Mouse (Mus musculus): ENCODE results near the gene Atp2b1. TPM values are rescaled to one million over a fixed set of nuclear protein-coding genes. Genes with fewer than 3 reads are reported as not detected.
"Not testable (repeated sequence)": the region's sequence is repeated elsewhere in the genome, so short reads cannot be mapped to it uniquely, and the experiment has no call there.

Atp2b1 gene
- polyA plus RNA-seq, 1 experiment from 2014 or later: 164 TPM

GRCm38 (mm10) chr10:98995016-98995747 is 81.0 kb downstream of the Atp2b1 start:
- not testable (repeated sequence) for H3K27me3 ChIP-seq (ENCODE audit: insufficient read depth, low read length); H3K9me3 ChIP-seq (ENCODE audit: low read length); H3K27ac ChIP-seq (ENCODE audit: low read length); H3K4me1 ChIP-seq (ENCODE audit: insufficient read depth, low read length); ATAC-seq (ENCODE audit: low FRiP score, low TSS enrichment); H3K9ac ChIP-seq (replicated peaks; ENCODE audit: low read length); H3K4me3 ChIP-seq (ENCODE audit: low read length); H3K4me2 ChIP-seq (replicated peaks; ENCODE audit: low read depth, low read length)
- WGBS: 89% methylated on average over 6 of the region's 6 CpGs
- H3K36me3 ChIP-seq (ENCODE audit: insufficient read depth, low read length): peaks cover 54% of the 10 kb centered on the region

- Histone ChIP-seq H3K36me3 (ENCODE audit: insufficient read depth, low read length) (peaks cover 60% of the 10 kb centered on the region), H3K27ac (ENCODE audit: low read length) (no peak overlapping the region), H3K9me3 (ENCODE audit: low read length) (no peaks in the 10 kb centered on the region), H3K4me2 (replicated peaks; ENCODE audit: low read depth, low read length) (no peak overlapping the region), H3K27me3 (ENCODE audit: insufficient read depth, low read length) (no peaks in the 10 kb centered on the region), H3K4me1 (ENCODE audit: insufficient read depth, low read length) (no peaks in the 10 kb centered on the region), H3K9ac (replicated peaks; ENCODE audit: low read length) (no peak overlapping the region), H3K4me3 (ENCODE audit: low read length) (no peak overlapping the region)
- ATAC-seq (ENCODE audit: low FRiP score, low TSS enrichment): no peak
- WGBS: 83% methylated on average over 3 of the region's 3 CpGs
Observed at GRCm38 (mm10) chr10:99004866-99005265, 90.7 kb downstream of the Atp2b1 start.

GRCm38 (mm10) chr10:99011084-99011483 is 96.9 kb downstream of the Atp2b1 start:
- H3K4me3 ChIP-seq (ENCODE audit: low read length): no peak overlapping the region
- 79% methylated on average over 3 of the region's 3 CpGs for WGBS
- no peak overlapping the region for H3K4me2 ChIP-seq (replicated peaks; ENCODE audit: low read depth, low read length)
- H3K4me1 ChIP-seq (ENCODE audit: insufficient read depth, low read length): no peaks in the 10 kb centered on the region
- ATAC-seq (ENCODE audit: low FRiP score, low TSS enrichment): no peak
- peaks cover 27% of the 10 kb centered on the region for H3K36me3 ChIP-seq (ENCODE audit: insufficient read depth, low read length)
- no peaks in the 10 kb centered on the region for H3K9me3 ChIP-seq (ENCODE audit: low read length)
- H3K27me3 ChIP-seq (ENCODE audit: insufficient read depth, low read length): no peaks in the 10 kb centered on the region
- H3K27ac ChIP-seq (ENCODE audit: low read length): no peak overlapping the region
- no peak overlapping the region for H3K9ac ChIP-seq (replicated peaks; ENCODE audit: low read length)

GRCm38 (mm10) chr10:99012086-99012485 is 97.9 kb downstream of the Atp2b1 start:
- Histone ChIP-seq H3K9me3 (ENCODE audit: low read length) (no peaks in the 10 kb centered on the region), H3K9ac (replicated peaks; ENCODE audit: low read length) (no peak overlapping the region), H3K27me3 (ENCODE audit: insufficient read depth, low read length) (no peaks in the 10 kb centered on the region), H3K4me3 (ENCODE audit: low read length) (no peak overlapping the region), H3K4me1 (ENCODE audit: insufficient read depth, low read length) (no peaks in the 10 kb centered on the region), H3K27ac (ENCODE audit: low read length) (no peak overlapping the region), H3K4me2 (replicated peaks; ENCODE audit: low read depth, low read length) (no peak overlapping the region), H3K36me3 (ENCODE audit: insufficient read depth, low read length) (peaks cover 26% of the 10 kb centered on the region)
- 87% methylated on average over 5 of the region's 5 CpGs for WGBS
- no peak for ATAC-seq (ENCODE audit: low FRiP score, low TSS enrichment)

GRCm38 (mm10) chr10:99014737-99015136 is 100.5 kb downstream of the Atp2b1 start:
- H3K9ac ChIP-seq (replicated peaks; ENCODE audit: low read length): no peak overlapping the region
- no peaks in the 10 kb centered on the region for H3K4me1 ChIP-seq (ENCODE audit: insufficient read depth, low read length)
- H3K4me3 ChIP-seq (ENCODE audit: low read length): no peak overlapping the region
- no peak overlapping the region for H3K27ac ChIP-seq (ENCODE audit: low read length)
- H3K4me2 ChIP-seq (replicated peaks; ENCODE audit: low read depth, low read length): no peak overlapping the region
- peaks cover 27% of the 10 kb centered on the region for H3K36me3 ChIP-seq (ENCODE audit: insufficient read depth, low read length)
- 94% methylated on average over 13 of the region's 13 CpGs for WGBS
- no peaks in the 10 kb centered on the region for H3K9me3 ChIP-seq (ENCODE audit: low read length)
- ATAC-seq (ENCODE audit: low FRiP score, low TSS enrichment): no peak
- H3K27me3 ChIP-seq (ENCODE audit: insufficient read depth, low read length): no peaks in the 10 kb centered on the region

GRCm38 (mm10) chr10:99016996-99017395 is 102.8 kb downstream of the Atp2b1 start:
- H3K27me3 ChIP-seq (ENCODE audit: insufficient read depth, low read length): no peaks in the 10 kb centered on the region
- no peak overlapping the region for H3K4me2 ChIP-seq (replicated peaks; ENCODE audit: low read depth, low read length)
- H3K9me3 ChIP-seq (ENCODE audit: low read length): no peaks in the 10 kb centered on the region
- WGBS: 86% methylated on average over 5 of the region's 5 CpGs
- no peaks in the 10 kb centered on the region for H3K4me1 ChIP-seq (ENCODE audit: insufficient read depth, low read length)
- H3K9ac ChIP-seq (replicated peaks; ENCODE audit: low read length): no peak overlapping the region
- H3K36me3 ChIP-seq (ENCODE audit: insufficient read depth, low read length): peaks cover 28% of the 10 kb centered on the region
- H3K27ac ChIP-seq (ENCODE audit: low read length): no peak overlapping the region
- H3K4me3 ChIP-seq (ENCODE audit: low read length): no peak overlapping the region
- ATAC-seq (ENCODE audit: low FRiP score, low TSS enrichment): no peak

GRCm38 (mm10) chr10:99027462-99027861 is 113.3 kb downstream of the Atp2b1 start:
- Histone ChIP-seq H3K27me3 (ENCODE audit: insufficient read depth, low read length) (no peaks in the 10 kb centered on the region), H3K9ac (replicated peaks; ENCODE audit: low read length) (no peak overlapping the region), H3K36me3 (ENCODE audit: insufficient read depth, low read length) (peaks cover 13% of the 10 kb centered on the region), H3K27ac (ENCODE audit: low read length) (no peak overlapping the region), H3K4me3 (ENCODE audit: low read length) (no peak overlapping the region), H3K9me3 (ENCODE audit: low read length) (no peaks in the 10 kb centered on the region), H3K4me2 (replicated peaks; ENCODE audit: low read depth, low read length) (no peak overlapping the region), H3K4me1 (ENCODE audit: insufficient read depth, low read length) (no peaks in the 10 kb centered on the region)
- no peak for ATAC-seq (ENCODE audit: low FRiP score, low TSS enrichment)
- 89% methylated on average over 5 of the region's 5 CpGs for WGBS

- no peak overlapping the region for H3K27ac ChIP-seq (ENCODE audit: low read length)
- 91% methylated on average over 7 of the region's 7 CpGs for WGBS
- no peaks in the 10 kb centered on the region for H3K4me1 ChIP-seq (ENCODE audit: insufficient read depth, low read length)
- ATAC-seq (ENCODE audit: low FRiP score, low TSS enrichment): no peak
- no peak overlapping the region for H3K4me3 ChIP-seq (ENCODE audit: low read length)
- no peak overlapping the region for H3K4me2 ChIP-seq (replicated peaks; ENCODE audit: low read depth, low read length)
- no peaks in the 10 kb centered on the region for H3K27me3 ChIP-seq (ENCODE audit: insufficient read depth, low read length)
- no peaks in the 10 kb centered on the region for H3K9me3 ChIP-seq (ENCODE audit: low read length)
- H3K36me3 ChIP-seq (ENCODE audit: insufficient read depth, low read length): peaks cover 6% of the 10 kb centered on the region; the same call in 1 of the 2 replicates
- H3K9ac ChIP-seq (replicated peaks; ENCODE audit: low read length): no peak overlapping the region
Observed at GRCm38 (mm10) chr10:99029844-99030243, 115.6 kb downstream of the Atp2b1 start.

GRCm38 (mm10) chr10:99033830-99034828 is 119.9 kb downstream of the Atp2b1 start:
- Histone ChIP-seq H3K36me3 (ENCODE audit: insufficient read depth, low read length) (no peaks in the 10 kb centered on the region), H3K27ac (ENCODE audit: low read length) (no peak overlapping the region), H3K4me2 (replicated peaks; ENCODE audit: low read depth, low read length) (no peak overlapping the region), H3K9ac (replicated peaks; ENCODE audit: low read length) (no peak overlapping the region), H3K27me3 (ENCODE audit: insufficient read depth, low read length) (no peaks in the 10 kb centered on the region), H3K9me3 (ENCODE audit: low read length) (no peaks in the 10 kb centered on the region), H3K4me3 (ENCODE audit: low read length) (no peak overlapping the region), H3K4me1 (ENCODE audit: insufficient read depth, low read length) (peaks cover 14% of the 10 kb centered on the region; the same call in 1 of the 2 replicates)
- no peak for ATAC-seq (ENCODE audit: low FRiP score, low TSS enrichment)
- 91% methylated on average over 15 of the region's 15 CpGs for WGBS

Measured in kidney, embryonic 16.5 days (tissue).